Mouse (Mus musculus) bone marrow, adult 2 months (tissue): ENCODE measurements around the gene Clptm1.

Source experiments
- CTCF ChIP-seq: fragments of 200-500 bp; IDR thresholded peaks from 2 replicates; pipeline ENCODE4 v1.5.1; 2011; ENCODE audit warnings: low read length, control low read depth; ENCODE audit not compliant: control insufficient read depth, insufficient read depth
- POLR2A ChIP-seq: fragments of 200-500 bp; IDR thresholded peaks from 2 replicates; pipeline ENCODE4 v1.6.1; 2011; ENCODE audit warnings: low read depth, mild to moderate bottlenecking, control low read depth, low read length, borderline replicate concordance; ENCODE audit not compliant: control insufficient read depth

DNA sequence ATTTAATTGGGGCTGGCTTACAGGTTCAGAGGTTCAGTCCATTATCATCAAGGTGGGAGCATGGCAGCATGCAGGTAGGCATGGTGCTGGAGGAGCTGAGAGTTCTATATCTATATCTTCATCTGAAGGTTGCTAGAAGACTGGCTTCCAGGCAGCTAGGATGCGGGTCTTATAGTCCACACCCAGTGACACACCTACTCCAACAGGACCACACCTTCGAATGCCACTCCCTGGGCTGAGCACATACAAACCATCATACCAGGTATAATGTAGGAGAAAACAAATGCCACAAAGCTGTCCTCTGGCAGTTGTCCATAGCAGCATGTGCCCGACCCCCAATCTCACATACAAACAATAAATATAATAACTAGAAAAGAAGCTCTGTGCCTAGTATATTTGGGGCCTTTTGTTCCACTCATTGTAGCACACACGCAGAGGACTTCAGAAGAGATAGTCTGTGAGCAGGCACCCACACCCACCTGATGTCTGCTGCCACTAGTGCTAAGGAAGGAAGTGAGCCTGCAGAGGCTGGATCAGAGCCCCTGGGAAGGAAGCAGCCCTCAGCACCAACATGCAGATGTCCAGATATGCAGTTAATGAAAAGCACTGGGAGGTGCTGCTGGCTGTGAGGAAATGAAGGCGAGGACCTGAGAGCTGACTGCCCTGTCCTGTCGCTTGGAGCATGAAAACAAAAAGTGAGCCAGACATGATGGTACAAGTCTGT, 13.6 kb downstream of the Clptm1 start:
- TF ChIP-seq CTCF (no peak), POLR2A (no peak)
